Mouse (Mus musculus): ENCODE data around the gene Galp.
"Not testable (repeated sequence)": the region's sequence is repeated elsewhere in the genome, so short reads cannot be mapped to it uniquely, and the experiment has no call there.

Galp gene

DNA sequence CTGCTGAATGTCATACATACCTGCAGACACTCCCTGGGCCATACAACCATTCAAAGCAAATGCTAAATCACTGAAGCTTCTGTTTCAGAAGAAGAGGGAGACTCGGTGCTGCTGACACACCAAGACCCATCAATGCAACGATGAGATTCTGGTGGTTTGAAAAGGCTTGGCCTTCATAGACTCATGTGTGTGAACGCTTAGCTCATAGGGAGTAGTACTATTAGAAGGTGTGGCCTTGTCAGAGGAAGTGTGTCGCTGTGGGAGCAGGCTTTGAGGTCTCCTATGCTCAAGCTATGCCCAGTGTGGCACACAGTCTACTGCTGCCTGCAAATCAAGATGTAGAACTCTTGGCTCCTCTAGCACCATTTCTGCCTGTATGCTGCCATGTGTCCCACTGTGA is 60.5 kb downstream of the Galp start:
- no peak for DNase-seq (ENCODE audit: inconsistent ontology term)

DNA sequence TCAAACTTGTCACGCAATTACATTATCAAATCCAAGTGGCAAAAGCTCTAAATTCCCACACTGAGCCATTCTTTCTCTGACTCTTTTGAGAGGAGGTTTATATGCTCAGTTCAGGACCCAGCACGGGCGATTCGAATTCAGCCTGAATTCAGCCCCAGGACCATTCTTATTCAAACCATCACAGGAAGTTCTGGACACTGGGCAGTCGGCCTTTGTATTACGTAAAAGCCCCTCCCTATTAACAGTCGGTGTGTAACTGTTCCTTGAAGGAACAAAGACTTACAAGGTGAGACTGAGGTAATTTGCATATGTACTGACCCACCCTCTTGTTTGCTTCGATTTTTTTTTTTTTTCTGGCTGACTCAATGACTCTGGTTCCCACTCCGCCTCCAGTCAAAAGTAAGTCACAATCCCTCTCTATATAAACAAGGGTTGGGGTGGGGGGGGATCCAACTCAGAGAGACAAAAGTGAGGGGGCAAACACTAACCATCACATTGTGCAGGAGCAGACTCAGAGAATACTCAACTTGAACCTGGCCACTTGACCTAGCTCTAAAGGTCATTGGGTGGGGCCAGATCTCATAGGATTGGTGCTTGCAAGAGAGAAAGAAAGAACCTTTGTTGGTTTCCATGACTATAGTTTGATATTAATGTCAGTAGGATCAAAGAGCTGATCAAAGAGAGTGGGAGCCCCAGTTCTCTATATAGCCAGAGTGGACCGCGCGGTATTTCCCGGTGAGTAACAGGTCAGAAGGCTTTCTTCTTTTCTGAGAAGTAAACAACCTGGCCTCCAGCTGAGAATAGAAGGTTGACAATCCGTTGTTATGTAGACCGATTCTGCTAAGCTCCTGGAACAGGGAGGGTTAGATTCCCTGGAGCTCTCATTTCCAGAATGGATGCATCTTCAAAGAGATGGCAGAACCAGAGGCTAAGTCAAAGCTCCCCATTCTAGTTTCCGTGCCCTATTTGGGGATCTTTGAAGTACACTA is 61.6 kb downstream of the Galp start:
- no peak for DNase-seq (ENCODE audit: inconsistent ontology term)

DNA sequence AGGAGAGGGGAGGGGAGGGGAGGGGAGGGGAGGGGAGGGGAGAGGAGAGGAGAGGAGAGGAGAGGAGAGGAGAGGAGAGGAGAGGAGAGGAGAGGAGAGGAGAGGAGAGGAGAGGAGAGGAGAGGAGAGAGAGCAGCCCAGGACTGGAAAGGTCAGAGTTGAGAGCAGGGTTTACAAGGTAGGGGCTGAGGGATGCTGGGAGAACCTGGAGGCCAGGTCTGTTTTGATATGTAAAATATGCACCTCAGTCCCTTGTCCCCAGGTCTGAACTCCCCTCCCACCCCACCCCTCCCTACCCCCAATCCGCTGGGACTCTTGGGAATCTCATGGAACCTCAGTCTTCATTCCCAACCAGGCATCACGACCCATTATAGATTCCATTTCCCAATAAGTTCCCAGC is 63.1 kb downstream of the Galp start:
- not testable (repeated sequence) for DNase-seq (ENCODE audit: inconsistent ontology term)

DNA sequence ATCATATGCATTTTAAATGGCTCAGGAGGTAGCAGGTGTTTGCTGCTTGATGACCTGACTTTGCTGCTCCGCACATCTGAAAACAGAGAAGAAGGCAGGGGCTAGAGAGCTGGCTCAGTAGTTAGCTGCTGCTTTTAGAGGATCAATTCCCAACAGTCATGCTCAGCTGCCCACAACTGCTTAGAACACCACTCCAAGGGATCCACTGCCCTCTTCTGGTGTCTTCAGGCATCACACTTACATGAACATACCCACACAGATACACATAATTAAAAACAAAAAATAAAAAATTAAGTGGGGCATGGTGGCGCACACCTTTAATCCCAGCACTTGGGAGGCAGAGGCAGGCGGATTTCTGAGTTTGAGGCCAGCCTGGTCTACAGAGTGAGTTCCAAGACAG is 65.2 kb downstream of the Galp start:
- no peak for DNase-seq (ENCODE audit: inconsistent ontology term)

DNA sequence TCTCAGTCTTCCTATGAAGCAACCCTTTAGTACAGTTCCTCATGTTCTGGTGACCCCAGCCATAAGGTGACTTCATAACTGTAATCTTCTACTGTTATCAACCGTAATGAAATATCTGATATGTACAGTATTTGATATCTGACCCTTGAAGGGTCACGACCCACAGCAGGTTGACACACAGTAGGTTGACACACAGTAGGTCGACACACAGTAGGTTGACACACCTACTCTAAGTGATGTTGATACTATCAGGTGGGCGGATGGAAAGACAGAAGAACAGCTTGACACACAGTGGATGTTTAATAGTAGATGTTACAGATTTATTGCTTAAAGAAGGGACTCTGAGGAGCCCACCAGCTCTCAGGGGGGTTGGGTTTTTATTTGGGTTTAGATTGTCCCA is 66.1 kb downstream of the Galp start:
- DNase-seq (ENCODE audit: inconsistent ontology term), result no peak

DNA sequence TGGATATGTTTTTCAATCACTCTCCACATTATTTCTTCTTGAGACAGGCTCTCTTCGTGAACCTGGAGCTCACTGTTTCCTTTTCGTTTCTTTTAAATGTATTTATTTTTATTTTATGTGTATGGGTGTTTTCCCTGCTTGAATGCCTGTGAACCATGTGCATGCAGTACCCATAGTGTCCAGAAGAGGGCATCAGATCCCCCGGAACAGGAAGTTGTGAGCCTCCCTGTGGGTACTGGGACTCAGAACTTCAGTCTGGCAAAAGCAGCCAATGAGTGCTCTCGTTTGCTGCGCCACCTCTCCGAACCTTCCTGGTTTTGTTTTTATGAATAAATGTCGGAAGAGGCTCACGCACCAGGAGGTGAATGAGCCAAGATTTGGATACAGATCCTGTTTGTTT is 68.8 kb downstream of the Galp start:
- no peak for DNase-seq (ENCODE audit: inconsistent ontology term)

All from Muller cell, postnatal 12 days (primary cell).